Mouse (Mus musculus) spleen, adult 2 months (tissue): ENCODE measurements around the gene Dab2ip. TPM values are rescaled to one million over a fixed set of nuclear protein-coding genes. Genes with fewer than 3 reads are reported as not detected.

Experiments used
- DNase-seq, 2 experiments: peaks; one replicate each; pipeline versions ENCODE4 v3.0.0 to v3.0.0-alpha.2; 2012 to 2021; ENCODE audit warnings: low spot score in 2 of 2, low read depth in 1 of 2
- H3K27ac ChIP-seq: fragments of 200-500 bp; 2 replicates; pipeline ENCODE4 v1.5.1; 2012; ENCODE audit warnings: low read length, inconsistent platforms; ENCODE audit not compliant: insufficient read depth
- H3K27me3 ChIP-seq: fragments of 200-500 bp; 2 replicates; pipeline ENCODE4 v1.6.1; 2012; ENCODE audit warnings: mild to moderate bottlenecking, moderate library complexity, low read length, inconsistent platforms; ENCODE audit not compliant: control insufficient read depth, insufficient read depth
- H3K36me3 ChIP-seq: fragments of 200-500 bp; 2 replicates; pipeline ENCODE4 v1.6.1; 2012; ENCODE audit warnings: mild to moderate bottlenecking, low read length, inconsistent platforms; ENCODE audit not compliant: control insufficient read depth, insufficient read depth
- H3K4me1 ChIP-seq: fragments of 200-500 bp; 2 replicates; pipeline ENCODE4 v1.6.1; 2011; ENCODE audit warnings: inconsistent platforms; ENCODE audit not compliant: control insufficient read depth, insufficient read depth, insufficient read length
- H3K4me3 ChIP-seq: fragments of 200-500 bp; 2 replicates; pipeline ENCODE4 v1.5.1; 2011; ENCODE audit warnings: mild to moderate bottlenecking, inconsistent platforms; ENCODE audit not compliant: insufficient read depth, insufficient read length; ENCODE audit errors: extremely low read depth
- CTCF ChIP-seq: fragments of 200-500 bp; IDR thresholded peaks from 2 replicates; pipeline ENCODE4 v1.5.1; 2011; ENCODE audit warnings: mild to moderate bottlenecking, inconsistent platforms; ENCODE audit not compliant: insufficient read depth, insufficient read length, insufficient replicate concordance; ENCODE audit errors: extremely low read depth
- POLR2A ChIP-seq: fragments of 200-500 bp; IDR thresholded peaks from 2 replicates; pipeline ENCODE4 v1.6.1; 2011; ENCODE audit warnings: low read depth, low read length, inconsistent platforms
- WGBS: fragments of 180-500 bp; shearing (Covaris S2); methylation state at CpG from one replicate; pipeline ENCODE4 v1.1.7; 2018; 5-methylcytosine and 5-hydroxymethylcytosine counted together
- polyA plus RNA-seq: library from polyadenylated mRNA; depleted of rRNA; stranded (reverse); fragments of >200 nt; gene quantifications from 2 replicates; pipeline ENCODE4 v1.2.3, GENCODE M21; 2012; rRNA removed

The Dab2ip gene
- polyA plus RNA-seq, 1 experiment: 21.0 TPM

- H3K4me3 ChIP-seq: no peak overlapping the region
- H3K4me1 ChIP-seq: no peaks in the 10 kb centered on the region
- no peak for DNase-seq
- no peaks in the 10 kb centered on the region for H3K36me3 ChIP-seq
- H3K27ac ChIP-seq: no peak overlapping the region
- no peak for TF ChIP-seq POLR2A
- TF ChIP-seq CTCF: no peak
- 90% methylated on average over 12 of the region's 12 CpGs for WGBS
- no peaks in the 10 kb centered on the region for H3K27me3 ChIP-seq
These were observed 211.3 kb downstream of the Dab2ip start for GRCm38 (mm10) chr2:35769398-35769797.

- no peaks in the 10 kb centered on the region for H3K36me3 ChIP-seq
- H3K27me3 ChIP-seq: no peaks in the 10 kb centered on the region
- H3K4me1 ChIP-seq: no peaks in the 10 kb centered on the region
- WGBS: 86% methylated on average over 2 of the region's 2 CpGs
- no peak overlapping the region for H3K4me3 ChIP-seq
- TF ChIP-seq CTCF: no peak
- TF ChIP-seq POLR2A: no peak
- no peak overlapping the region for H3K27ac ChIP-seq
- DNase-seq: no peak
These were observed 212.5 kb downstream of the Dab2ip start for GRCm38 (mm10) chr2:35770541-35770940.

GRCm38 (mm10) chr2:35775651-35776055 is 217.6 kb downstream of the Dab2ip start:
- Histone ChIP-seq H3K4me3 (no peak overlapping the region), H3K27ac (no peak overlapping the region), H3K4me1 (no peaks in the 10 kb centered on the region), H3K27me3 (no peaks in the 10 kb centered on the region), H3K36me3 (no peaks in the 10 kb centered on the region)
- no peak for TF ChIP-seq CTCF
- no peak for TF ChIP-seq POLR2A
- DNase-seq: no peak
- WGBS: 80% methylated on average over 5 of the region's 5 CpGs

- no peak for TF ChIP-seq CTCF
- TF ChIP-seq POLR2A: no peak
- H3K36me3 ChIP-seq: no peaks in the 10 kb centered on the region
- no peaks in the 10 kb centered on the region for H3K4me1 ChIP-seq
- H3K4me3 ChIP-seq: no peak overlapping the region
- WGBS: 86% methylated on average over 9 of the region's 9 CpGs
- H3K27ac ChIP-seq: no peak overlapping the region
- DNase-seq: no peak
- H3K27me3 ChIP-seq: no peaks in the 10 kb centered on the region
These were observed 218.9 kb downstream of the Dab2ip start for GRCm38 (mm10) chr2:35776935-35777334.

GRCm38 (mm10) chr2:35779266-35779665 is 221.2 kb downstream of the Dab2ip start:
- TF ChIP-seq CTCF (no peak), POLR2A (no peak)
- WGBS: 95% methylated on average over 5 of the region's 5 CpGs
- no peak for DNase-seq
- Histone ChIP-seq H3K27ac (no peak overlapping the region), H3K36me3 (no peaks in the 10 kb centered on the region), H3K4me1 (no peaks in the 10 kb centered on the region), H3K27me3 (no peaks in the 10 kb centered on the region), H3K4me3 (no peak overlapping the region)

Other genes starting within 250 kb of the Dab2ip start
- 34.3 and 41.9 TPM in 2 replicates for gene Stom, start 221.3 kb upstream of the Dab2ip start, polyA plus RNA-seq
- gene 4930568D16Rik, start 190.5 kb upstream of the Dab2ip start, polyA plus RNA-seq: not detected in 2 replicates
- not detected in 2 replicates for gene 4930402F06Rik, start 161.1 kb upstream of the Dab2ip start, polyA plus RNA-seq
- 20.1 and 21.6 TPM in 2 replicates for gene Ggta1, start 95.0 kb upstream of the Dab2ip start, polyA plus RNA-seq